Mouse (Mus musculus): ENCODE results near the gene B4galt4. TPM values are rescaled to one million over a fixed set of nuclear protein-coding genes. Genes with fewer than 3 reads are reported as not detected.

The B4galt4 gene
- polyA plus RNA-seq, 1 experiment from 2014 or later: 30.6 TPM

GRCm38 (mm10) chr16:38742659-38743131, 631 bp downstream of the B4galt4 start:
- H3K36me3 ChIP-seq (ENCODE audit: control insufficient read depth, insufficient read depth, low read length): 0 out of 2 replicates have a peak, but pooled peaks cover 4% of the 10 kb centered on the region
- 0% methylated on average over 13 of the region's 13 CpGs for WGBS
- H3K27me3 ChIP-seq (replicated peaks; ENCODE audit: control insufficient read depth, insufficient read depth, low read length): no peaks in the 10 kb centered on the region
- peak overlapping the region; percentile 74 for H3K4me3 ChIP-seq (ENCODE audit: low read depth, low read length)
- ATAC-seq (replicated peaks; ENCODE audit: low FRiP score, low TSS enrichment, low read depth) (peak; percentile 60), DNase-seq (ENCODE audit: low spot score) (peak; percentile 87)
- no peaks in the 10 kb centered on the region; the same call in 1 of the 2 replicates for H3K4me1 ChIP-seq (replicated peaks; ENCODE audit: control insufficient read depth, insufficient read depth, low read length)
- peak overlapping the region; percentile 58 for H3K4me2 ChIP-seq (ENCODE audit: low read length)
- H3K9ac ChIP-seq (ENCODE audit: low read length): peak overlapping the region; percentile 71
- H3K9me3 ChIP-seq (ENCODE audit: control insufficient read depth, low read length): no peaks in the 10 kb centered on the region
- peak overlapping the region; percentile 82 for H3K27ac ChIP-seq (ENCODE audit: low read depth)

- no peak for ATAC-seq (replicated peaks; ENCODE audit: low FRiP score, low TSS enrichment, low read depth)
- Histone ChIP-seq H3K4me2 (ENCODE audit: low read length) (no peak overlapping the region), H3K36me3 (ENCODE audit: control insufficient read depth, insufficient read depth, low read length) (0 out of 2 replicates have a peak, but pooled peaks cover 4% of the 10 kb centered on the region), H3K4me3 (ENCODE audit: low read depth, low read length) (no peak overlapping the region), H3K4me1 (replicated peaks; ENCODE audit: control insufficient read depth, insufficient read depth, low read length) (no peaks in the 10 kb centered on the region; the same call in 1 of the 2 replicates), H3K9me3 (ENCODE audit: control insufficient read depth, low read length) (no peaks in the 10 kb centered on the region), H3K9ac (ENCODE audit: low read length) (no peak overlapping the region), H3K27ac (ENCODE audit: low read depth) (no peak overlapping the region), H3K27me3 (replicated peaks; ENCODE audit: control insufficient read depth, insufficient read depth, low read length) (no peaks in the 10 kb centered on the region)
- WGBS: 91% methylated on average over 10 of the region's 10 CpGs
- peak; percentile 15 for DNase-seq (ENCODE audit: low spot score)
These were observed 2.0 kb downstream of the B4galt4 start for GRCm38 (mm10) chr16:38743941-38744673.

DNA sequence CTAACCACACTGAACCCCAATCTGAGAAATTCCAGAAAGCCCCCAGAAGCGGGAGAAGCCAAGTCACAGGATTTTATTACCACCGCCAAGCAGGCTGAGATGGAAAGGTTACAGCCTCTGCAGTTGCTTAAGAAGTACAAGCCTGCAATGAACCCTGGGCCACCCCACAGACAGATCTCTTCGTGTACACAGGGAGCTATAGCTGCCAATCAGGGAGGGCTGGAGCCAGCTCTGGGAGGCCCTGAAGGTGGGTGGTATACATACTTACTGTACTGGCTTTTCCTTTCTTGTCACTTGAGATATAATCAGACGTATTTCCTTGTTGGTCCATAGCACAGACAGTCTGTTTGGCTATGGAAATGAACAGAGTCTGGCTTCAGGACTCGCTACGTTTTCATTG, 8.7 kb downstream of the B4galt4 start:
- Histone ChIP-seq H3K27ac (ENCODE audit: low read depth) (no peak overlapping the region), H3K9ac (ENCODE audit: low read length) (no peak overlapping the region), H3K4me1 (replicated peaks; ENCODE audit: control insufficient read depth, insufficient read depth, low read length) (peaks cover 13% of the 10 kb centered on the region), H3K9me3 (ENCODE audit: control insufficient read depth, low read length) (no peaks in the 10 kb centered on the region), H3K27me3 (replicated peaks; ENCODE audit: control insufficient read depth, insufficient read depth, low read length) (no peaks in the 10 kb centered on the region), H3K4me2 (ENCODE audit: low read length) (no peak overlapping the region), H3K36me3 (ENCODE audit: control insufficient read depth, insufficient read depth, low read length) (0 out of 2 replicates have a peak, but pooled peaks cover 9% of the 10 kb centered on the region), H3K4me3 (ENCODE audit: low read depth, low read length) (no peak overlapping the region)
- DNase-seq (ENCODE audit: low spot score): peak; percentile 47
- WGBS: 58% methylated on average over 6 of the region's 6 CpGs
- no peak; the same call in 1 of the 2 replicates for ATAC-seq (replicated peaks; ENCODE audit: low FRiP score, low TSS enrichment, low read depth)

DNA sequence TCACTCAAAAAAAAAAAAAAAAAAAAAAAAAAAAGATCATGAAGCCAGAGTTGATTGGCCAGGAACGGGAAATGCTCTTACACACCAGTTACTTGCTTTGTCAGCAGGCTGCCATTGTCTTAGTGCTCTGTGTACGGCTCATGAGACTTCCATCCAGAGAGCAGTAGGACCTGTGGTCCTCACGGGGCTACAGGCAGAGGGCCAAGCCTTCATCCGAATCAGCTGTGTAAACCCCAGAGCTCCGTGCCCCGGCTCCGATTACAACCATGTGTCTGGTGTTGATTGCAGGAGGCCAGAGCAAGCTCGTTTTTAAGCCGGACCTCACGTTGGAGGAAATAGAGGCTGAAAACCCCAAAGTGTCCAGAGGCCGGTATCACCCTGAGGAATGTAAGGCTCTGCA, 11.6 kb downstream of the B4galt4 start:
- Histone ChIP-seq H3K4me2 (ENCODE audit: low read length) (no peak overlapping the region; the same call in 1 of the 2 replicates), H3K27ac (ENCODE audit: low read depth) (no peak overlapping the region), H3K4me1 (replicated peaks; ENCODE audit: control insufficient read depth, insufficient read depth, low read length) (peaks cover 13% of the 10 kb centered on the region), H3K4me3 (ENCODE audit: low read depth, low read length) (no peak overlapping the region), H3K9me3 (ENCODE audit: control insufficient read depth, low read length) (no peaks in the 10 kb centered on the region), H3K36me3 (ENCODE audit: control insufficient read depth, insufficient read depth, low read length) (peaks cover 17% of the 10 kb centered on the region; the same call in 1 of the 2 replicates), H3K27me3 (replicated peaks; ENCODE audit: control insufficient read depth, insufficient read depth, low read length) (no peaks in the 10 kb centered on the region), H3K9ac (ENCODE audit: low read length) (no peak overlapping the region)
- 65% methylated on average over 11 of the region's 11 CpGs for WGBS
- DNase-seq (ENCODE audit: low spot score) (peak; percentile 41), ATAC-seq (replicated peaks; ENCODE audit: low FRiP score, low TSS enrichment, low read depth) (no peak)

- WGBS: 42% methylated on average over 7 of the region's 7 CpGs
- Histone ChIP-seq H3K4me2 (ENCODE audit: low read length) (no peak overlapping the region), H3K36me3 (ENCODE audit: control insufficient read depth, insufficient read depth, low read length) (peaks cover 20% of the 10 kb centered on the region; the same call in 1 of the 2 replicates), H3K9me3 (ENCODE audit: control insufficient read depth, low read length) (no peaks in the 10 kb centered on the region), H3K4me3 (ENCODE audit: low read depth, low read length) (no peak overlapping the region), H3K9ac (ENCODE audit: low read length) (no peak overlapping the region), H3K27me3 (replicated peaks; ENCODE audit: control insufficient read depth, insufficient read depth, low read length) (no peaks in the 10 kb centered on the region), H3K4me1 (replicated peaks; ENCODE audit: control insufficient read depth, insufficient read depth, low read length) (peaks cover 9% of the 10 kb centered on the region), H3K27ac (ENCODE audit: low read depth) (0 out of 2 replicates have a peak overlapping the region, but pooled peaks have one; percentile 0)
- ATAC-seq (replicated peaks; ENCODE audit: low FRiP score, low TSS enrichment, low read depth) (no peak), DNase-seq (ENCODE audit: low spot score) (peak; percentile 49)
These were observed 13.6 kb downstream of the B4galt4 start for GRCm38 (mm10) chr16:38755452-38756176.

DNA sequence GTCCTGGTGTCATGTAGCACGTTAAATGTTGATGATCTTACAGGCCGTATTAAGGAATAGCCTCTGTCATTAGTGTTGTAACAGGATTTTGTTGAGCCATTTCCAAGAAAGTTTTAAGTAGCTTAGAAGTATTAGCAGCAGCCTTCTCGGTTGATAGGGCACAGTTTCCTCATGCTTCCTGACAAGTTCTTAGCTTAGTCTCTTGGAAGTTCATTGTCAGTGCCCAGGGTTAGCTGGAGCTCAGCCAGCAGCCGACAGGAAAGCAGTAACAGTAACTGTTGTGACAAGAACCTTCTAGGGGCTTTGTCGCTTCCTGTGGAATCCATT, 14.1 kb downstream of the B4galt4 start:
- Histone ChIP-seq H3K9ac (ENCODE audit: low read length) (no peak overlapping the region), H3K9me3 (ENCODE audit: control insufficient read depth, low read length) (no peaks in the 10 kb centered on the region), H3K4me1 (replicated peaks; ENCODE audit: control insufficient read depth, insufficient read depth, low read length) (peaks cover 5% of the 10 kb centered on the region; the same call in 1 of the 2 replicates), H3K4me3 (ENCODE audit: low read depth, low read length) (no peak overlapping the region), H3K27ac (ENCODE audit: low read depth) (0 out of 2 replicates have a peak overlapping the region, but pooled peaks have one; percentile 0), H3K4me2 (ENCODE audit: low read length) (no peak overlapping the region), H3K27me3 (replicated peaks; ENCODE audit: control insufficient read depth, insufficient read depth, low read length) (no peaks in the 10 kb centered on the region), H3K36me3 (ENCODE audit: control insufficient read depth, insufficient read depth, low read length) (peaks cover 20% of the 10 kb centered on the region; the same call in 1 of the 2 replicates)
- ATAC-seq (replicated peaks; ENCODE audit: low FRiP score, low TSS enrichment, low read depth) (no peak), DNase-seq (ENCODE audit: low spot score) (peak; percentile 48)
- WGBS: 23% methylated on average over 5 of the region's 5 CpGs

DNA sequence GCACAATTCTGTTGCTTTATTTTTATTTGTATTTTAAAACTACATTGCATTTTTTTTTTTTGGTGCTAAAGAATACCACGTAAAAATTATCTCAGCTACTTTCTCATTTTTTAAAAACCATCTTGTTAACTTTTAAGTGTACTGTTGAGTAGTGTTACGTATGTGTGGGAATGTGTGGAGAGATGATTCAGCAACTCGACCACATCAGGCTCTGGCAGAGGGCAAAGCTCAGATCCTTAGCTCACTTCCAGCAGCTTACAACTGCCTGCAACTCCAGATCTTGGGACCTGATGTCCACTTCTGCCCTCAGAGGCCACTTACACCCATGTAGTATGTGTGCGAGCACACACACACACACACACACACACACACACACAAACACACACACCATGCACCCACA, 14.5 kb downstream of the B4galt4 start:
- no peaks in the 10 kb centered on the region for H3K27me3 ChIP-seq (replicated peaks; ENCODE audit: control insufficient read depth, insufficient read depth, low read length)

DNA sequence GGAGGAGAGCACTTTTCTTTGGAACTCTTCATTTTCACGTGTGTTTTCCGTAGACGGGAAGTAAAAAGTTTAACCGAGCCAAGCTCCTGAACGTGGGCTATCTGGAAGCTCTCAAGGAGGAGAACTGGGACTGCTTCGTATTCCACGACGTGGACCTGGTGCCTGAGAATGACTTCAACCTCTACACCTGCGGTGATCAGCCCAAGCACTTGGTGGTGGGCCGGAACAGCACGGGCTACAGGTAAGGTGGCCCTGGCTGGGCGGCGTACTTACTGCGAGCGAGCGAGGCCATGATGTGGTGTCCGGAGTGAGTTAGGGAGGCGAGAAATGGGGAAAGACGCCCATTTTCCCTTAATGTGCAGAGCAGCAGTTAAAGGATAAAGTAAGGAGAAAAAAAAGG, 15.6 kb downstream of the B4galt4 start:
- Histone ChIP-seq H3K27me3 (replicated peaks; ENCODE audit: control insufficient read depth, insufficient read depth, low read length) (no peaks in the 10 kb centered on the region), H3K4me3 (ENCODE audit: low read depth, low read length) (no peak overlapping the region), H3K9me3 (ENCODE audit: control insufficient read depth, low read length) (no peaks in the 10 kb centered on the region), H3K4me2 (ENCODE audit: low read length) (no peak overlapping the region), H3K9ac (ENCODE audit: low read length) (no peak overlapping the region), H3K36me3 (ENCODE audit: control insufficient read depth, insufficient read depth, low read length) (peaks cover 20% of the 10 kb centered on the region; the same call in 1 of the 2 replicates), H3K27ac (ENCODE audit: low read depth) (0 out of 2 replicates have a peak overlapping the region, but pooled peaks have one; percentile 16), H3K4me1 (replicated peaks; ENCODE audit: control insufficient read depth, insufficient read depth, low read length) (peaks cover 5% of the 10 kb centered on the region; the same call in 1 of the 2 replicates)
- DNase-seq (ENCODE audit: low spot score) (peak; percentile 15), ATAC-seq (replicated peaks; ENCODE audit: low FRiP score, low TSS enrichment, low read depth) (no peak)
- WGBS: 96% methylated on average over 19 of the region's 19 CpGs

More for the DNA sequence above, 14.5 kb downstream of the B4galt4 start:
- ATAC-seq (replicated peaks; ENCODE audit: low FRiP score, low TSS enrichment, low read depth): no peak
- DNase-seq (ENCODE audit: low spot score): peak; percentile 45
- peaks cover 20% of the 10 kb centered on the region; the same call in 1 of the 2 replicates for H3K36me3 ChIP-seq (ENCODE audit: control insufficient read depth, insufficient read depth, low read length)
- no peak overlapping the region for H3K4me2 ChIP-seq (ENCODE audit: low read length)
- no peak overlapping the region for H3K9ac ChIP-seq (ENCODE audit: low read length)
- H3K27ac ChIP-seq (ENCODE audit: low read depth): no peak overlapping the region
- 64% methylated on average over 4 of the region's 4 CpGs for WGBS
- H3K9me3 ChIP-seq (ENCODE audit: control insufficient read depth, low read length): no peaks in the 10 kb centered on the region
- H3K4me3 ChIP-seq (ENCODE audit: low read depth, low read length): no peak overlapping the region
- H3K4me1 ChIP-seq (replicated peaks; ENCODE audit: control insufficient read depth, insufficient read depth, low read length): peaks cover 5% of the 10 kb centered on the region; the same call in 1 of the 2 replicates

Measured in intestine, embryonic 14.5 days (tissue).